Mouse (Mus musculus): ENCODE results near the gene Kdm2b. TPM values are rescaled to one million over a fixed set of nuclear protein-coding genes. Genes with fewer than 3 reads are reported as not detected.

Kdm2b gene
- total and polyA plus RNA-seq, 3 experiments = 29.2 to 48.9 TPM; not detected in 1

GRCm38 (mm10) chr5:122890396-122890795, 99.2 kb downstream of the Kdm2b start:
- no peaks in the 10 kb centered on the region for H3K9me3 ChIP-seq (replicated peaks; ENCODE audit: insufficient read depth, low read length)
- no peak overlapping the region for H3K4me3 ChIP-seq (ENCODE audit: control insufficient read depth in 1 of 2, insufficient read depth in 1 of 2, low read depth in 2 of 2, low read length in 2 of 2)
- H3K9ac ChIP-seq (ENCODE audit: control insufficient read depth, low read depth, low read length, poor library complexity, severe bottlenecking) = no peak overlapping the region
- no peak overlapping the region for H3K27ac ChIP-seq (ENCODE audit: control insufficient read depth, low read depth, low read length)
- DNase-seq (ENCODE audit: low read depth, low spot score) = no peak
- TF ChIP-seq NELFE (IDR thresholded peaks at IDR 0.05; ENCODE audit: low read depth, low read length) = no peak
- no peak for TF ChIP-seq MAX (IDR thresholded peaks at IDR 0.05; ENCODE audit: low read length)
- no peak for TF ChIP-seq POLR2AphosphoS2 (IDR thresholded peaks at IDR 0.05; ENCODE audit: low read length)
- TF ChIP-seq SIN3A (IDR thresholded peaks at IDR 0.05; ENCODE audit: low read length) = no peak
- TF ChIP-seq MAFK (IDR thresholded peaks at IDR 0.05; ENCODE audit: borderline replicate concordance, low read depth, low read length) = no peak
- TF ChIP-seq MYC (IDR thresholded peaks at IDR 0.05; ENCODE audit: low read depth, low read length) = no peak
- TF ChIP-seq KAT2A (conservative IDR thresholded peaks at IDR 0.05; ENCODE audit: low read depth, low read length) = no peak
- no peak for TF ChIP-seq POLR2A (IDR thresholded peaks at IDR 0.05; ENCODE audit: control insufficient read depth in 1 of 2, insufficient read depth in 1 of 2, low read depth in 1 of 2, low read length in 2 of 2, poor library complexity in 1 of 2)
- no peak for TF ChIP-seq ZMIZ1 (IDR thresholded peaks at IDR 0.05; ENCODE audit: low read depth, low read length)
- TF ChIP-seq NRF1 (IDR thresholded peaks at IDR 0.05; ENCODE audit: insufficient read depth, low read depth, low read length, poor library complexity, severe bottlenecking) = no peak
- TF ChIP-seq MXI1 (IDR thresholded peaks at IDR 0.05; ENCODE audit: low read depth, low read length) = no peak
- TF ChIP-seq ZC3H11A (IDR thresholded peaks at IDR 0.05; ENCODE audit: low read depth, low read length) = no peak
- TF ChIP-seq CTCF (IDR thresholded peaks at IDR 0.05 in 2 of 3, conservative IDR thresholded peaks at IDR 0.05 in 1 of 3; ENCODE audit: control insufficient read depth in 1 of 3, insufficient read depth in 1 of 3, low read depth in 2 of 3, low read length in 3 of 3, poor library complexity in 1 of 3, severe bottlenecking in 1 of 3) = no peak
- no peak for TF ChIP-seq RCOR1 (IDR thresholded peaks at IDR 0.05; ENCODE audit: low read depth, low read length)
- TF ChIP-seq ZKSCAN1 (IDR thresholded peaks at IDR 0.05; ENCODE audit: low read depth, low read length) = no peak
- no peak for TF ChIP-seq MAZ (IDR thresholded peaks at IDR 0.05; ENCODE audit: low read depth, low read length)
- TF ChIP-seq TBP (IDR thresholded peaks at IDR 0.05; ENCODE audit: low read depth, low read length) = no peak
- no peak for TF ChIP-seq GATA1 (IDR thresholded peaks at IDR 0.05; ENCODE audit: low read depth, low read length)
- no peak for TF ChIP-seq JUND (IDR thresholded peaks at IDR 0.05; ENCODE audit: low read depth, low read length)
- H3K79me2 ChIP-seq (ENCODE audit: control insufficient read depth, insufficient read depth, low read length, poor library complexity) = peaks cover 18% of the 10 kb centered on the region; the same call in 1 of the 2 replicates
- H3K36me3 ChIP-seq (ENCODE audit: control insufficient read depth in 1 of 2, insufficient read depth in 2 of 2, low read length in 2 of 2) = peaks cover 1 to 2% of the 10 kb centered on the region in 2 experiments; a peak in 2 of 4 replicates
- H3K27me3 ChIP-seq (ENCODE audit: control insufficient read depth in 1 of 2, insufficient read depth in 2 of 2, low read length in 2 of 2) = no peaks in the 10 kb centered on the region
- H3K4me1 ChIP-seq (ENCODE audit: control insufficient read depth in 1 of 2, insufficient read depth in 2 of 2, low read length in 2 of 2) = peaks cover 0 to 5% of the 10 kb centered on the region in 2 experiments; a peak in 3 of 4 replicates

GRCm38 (mm10) chr5:122888612-122889214, 100.9 kb downstream of the Kdm2b start:
- no peaks in the 10 kb centered on the region for H3K27me3 ChIP-seq (ENCODE audit: control insufficient read depth in 1 of 2, insufficient read depth in 2 of 2, low read length in 2 of 2)
- DNase-seq (ENCODE audit: low read depth, low spot score) = no peak
- no peak overlapping the region for H3K4me3 ChIP-seq (ENCODE audit: control insufficient read depth in 1 of 2, insufficient read depth in 1 of 2, low read depth in 2 of 2, low read length in 2 of 2)
- H3K4me1 ChIP-seq (ENCODE audit: control insufficient read depth in 1 of 2, insufficient read depth in 2 of 2, low read length in 2 of 2) = peaks cover 4 to 5% of the 10 kb centered on the region in 2 experiments
- peaks cover 1 to 2% of the 10 kb centered on the region in 2 experiments; a peak in 3 of 4 replicates for H3K36me3 ChIP-seq (ENCODE audit: control insufficient read depth in 1 of 2, insufficient read depth in 2 of 2, low read length in 2 of 2)
- H3K79me2 ChIP-seq (ENCODE audit: control insufficient read depth, insufficient read depth, low read length, poor library complexity) = peaks cover 13% of the 10 kb centered on the region; the same call in 1 of the 2 replicates
- H3K9ac ChIP-seq (ENCODE audit: control insufficient read depth, low read depth, low read length, poor library complexity, severe bottlenecking) = no peak overlapping the region
- TF ChIP-seq CTCF (IDR thresholded peaks at IDR 0.05 in 2 of 3, conservative IDR thresholded peaks at IDR 0.05 in 1 of 3; ENCODE audit: control insufficient read depth in 1 of 3, insufficient read depth in 1 of 3, low read depth in 2 of 3, low read length in 3 of 3, poor library complexity in 1 of 3, severe bottlenecking in 1 of 3) (no peak), TCF12 (IDR thresholded peaks at IDR 0.05; ENCODE audit: low read depth, low read length) (no peak), KAT2A (conservative IDR thresholded peaks at IDR 0.05; ENCODE audit: low read depth, low read length) (no peak), BHLHE40 (IDR thresholded peaks at IDR 0.05; ENCODE audit: borderline replicate concordance, low read depth, low read length) (no peak), POLR2AphosphoS5 (IDR thresholded peaks at IDR 0.05; ENCODE audit: borderline replicate concordance, low read depth, low read length) (no peak), GATA1 (IDR thresholded peaks at IDR 0.05; ENCODE audit: low read depth, low read length) (no peak), ZC3H11A (IDR thresholded peaks at IDR 0.05; ENCODE audit: low read depth, low read length) (no peak), CHD1 (IDR thresholded peaks at IDR 0.05; ENCODE audit: low read depth, low read length) (no peak), USF2 (IDR thresholded peaks at IDR 0.05; ENCODE audit: borderline replicate concordance in 1 of 2, insufficient read depth in 1 of 2, low read depth in 1 of 2, low read length in 2 of 2) (no peak), TBP (IDR thresholded peaks at IDR 0.05; ENCODE audit: low read depth, low read length) (no peak), ETS1 (IDR thresholded peaks at IDR 0.05; ENCODE audit: low read depth, low read length) (no peak), POLR2A (IDR thresholded peaks at IDR 0.05; ENCODE audit: control insufficient read depth in 1 of 2, insufficient read depth in 1 of 2, low read depth in 1 of 2, low read length in 2 of 2, poor library complexity in 1 of 2) (no peak), TAL1 (IDR thresholded peaks at IDR 0.05; ENCODE audit: low read length) (no peak), SIN3A (IDR thresholded peaks at IDR 0.05; ENCODE audit: low read length) (no peak), ELF1 (IDR thresholded peaks at IDR 0.05; ENCODE audit: low read depth, low read length) (no peak), CHD2 (IDR thresholded peaks at IDR 0.05; ENCODE audit: low read length) (no peak)
- no peaks in the 10 kb centered on the region for H3K9me3 ChIP-seq (replicated peaks; ENCODE audit: insufficient read depth, low read length)
- H3K27ac ChIP-seq (ENCODE audit: control insufficient read depth, low read depth, low read length) = no peak overlapping the region

All from MEL (cell line).